Mouse (Mus musculus) lung, postnatal 14 days (tissue): ENCODE results near the gene Gm13278.
"Not testable (repeated sequence)": the region's sequence is repeated elsewhere in the genome, so short reads cannot be mapped to it uniquely, and the experiment has no call there.

Source experiments
- DNase-seq: peaks from one replicate; pipeline ENCODE4 v3.0.0; 2021

The Gm13278 gene

DNA sequence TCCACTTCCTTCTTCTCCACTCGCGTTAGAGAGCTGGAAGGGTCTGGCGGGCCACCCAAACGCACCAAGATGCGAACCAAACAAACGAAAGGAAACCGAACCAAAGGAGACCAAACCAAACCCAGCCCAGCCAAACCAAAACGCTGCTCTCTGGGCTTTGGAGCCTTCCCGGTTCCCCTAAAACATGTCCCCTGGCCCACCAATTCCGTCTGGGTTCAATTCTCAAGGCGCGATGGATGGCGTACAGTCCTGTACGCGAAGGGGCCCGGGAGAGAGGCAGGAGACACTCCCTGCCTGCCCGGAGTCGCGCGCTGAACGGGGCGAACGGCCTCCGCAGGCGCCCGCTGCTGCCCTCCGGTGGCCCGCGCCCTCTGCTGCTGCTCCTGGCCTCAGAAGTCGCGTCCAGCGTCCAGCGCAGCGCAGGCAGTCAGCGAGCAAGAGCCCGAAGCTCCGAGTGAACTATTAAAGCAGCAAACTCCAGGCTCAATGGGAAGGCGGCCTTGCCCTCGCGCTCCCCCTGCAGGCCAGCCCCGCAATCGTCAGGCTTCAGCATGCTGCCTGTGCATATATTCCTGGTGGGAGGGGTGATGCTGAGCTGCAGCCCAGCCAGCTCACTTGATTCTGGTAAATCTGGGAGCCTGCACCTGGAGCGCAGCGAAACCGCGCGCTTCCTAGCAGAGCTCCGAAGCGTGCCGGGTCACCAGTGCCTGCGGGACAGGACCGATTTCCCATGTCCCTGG, 2.8 kb downstream of the Gm13278 start, which contains the start of gene Gm13275:
TSS of gene Gm13275 (plus strand) at position 552 of the 740 bp plus-strand sequence.
- peak; percentile 42 for DNase-seq

DNA sequence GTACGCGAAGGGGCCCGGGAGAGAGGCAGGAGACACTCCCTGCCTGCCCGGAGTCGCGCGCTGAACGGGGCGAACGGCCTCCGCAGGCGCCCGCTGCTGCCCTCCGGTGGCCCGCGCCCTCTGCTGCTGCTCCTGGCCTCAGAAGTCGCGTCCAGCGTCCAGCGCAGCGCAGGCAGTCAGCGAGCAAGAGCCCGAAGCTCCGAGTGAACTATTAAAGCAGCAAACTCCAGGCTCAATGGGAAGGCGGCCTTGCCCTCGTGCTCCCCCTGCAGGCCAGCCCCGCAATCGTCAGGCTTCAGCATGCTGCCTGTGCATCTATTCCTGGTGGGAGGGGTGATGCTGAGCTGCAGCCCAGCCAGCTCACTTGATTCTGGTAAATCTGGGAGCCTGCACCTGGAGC, 5.7 kb downstream of the Gm13278 start, which contains the start of gene Gm13279:
TSS of gene Gm13279 (plus strand) at position 301 of the 400 bp plus-strand sequence.
- DNase-seq, result not testable (repeated sequence)

DNA sequence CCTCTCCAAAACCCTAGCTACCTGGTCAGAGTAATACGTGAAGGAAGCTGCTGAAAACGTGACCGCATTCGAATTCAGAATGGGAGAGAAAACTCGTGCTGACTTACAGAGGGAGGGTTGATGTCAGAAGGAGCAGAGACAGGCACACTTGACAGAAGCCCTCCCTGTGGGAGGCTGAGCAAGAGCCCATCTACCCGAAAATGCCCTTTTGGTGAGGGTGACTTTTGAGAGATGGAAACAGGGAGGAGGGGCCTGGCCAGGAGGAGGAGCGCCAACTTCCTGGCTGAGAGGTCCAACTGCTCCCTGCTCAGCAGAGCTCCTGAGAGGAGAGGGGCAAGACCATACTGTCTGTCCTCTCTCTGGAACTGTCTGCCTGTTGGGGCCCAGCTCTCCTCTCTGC, 8.0 kb downstream of the Gm13278 start, which contains the start of gene Gm13285:
TSS of gene Gm13285 (plus strand) at position 301 of the 400 bp plus-strand sequence.
- DNase-seq, result not testable (repeated sequence)

DNA sequence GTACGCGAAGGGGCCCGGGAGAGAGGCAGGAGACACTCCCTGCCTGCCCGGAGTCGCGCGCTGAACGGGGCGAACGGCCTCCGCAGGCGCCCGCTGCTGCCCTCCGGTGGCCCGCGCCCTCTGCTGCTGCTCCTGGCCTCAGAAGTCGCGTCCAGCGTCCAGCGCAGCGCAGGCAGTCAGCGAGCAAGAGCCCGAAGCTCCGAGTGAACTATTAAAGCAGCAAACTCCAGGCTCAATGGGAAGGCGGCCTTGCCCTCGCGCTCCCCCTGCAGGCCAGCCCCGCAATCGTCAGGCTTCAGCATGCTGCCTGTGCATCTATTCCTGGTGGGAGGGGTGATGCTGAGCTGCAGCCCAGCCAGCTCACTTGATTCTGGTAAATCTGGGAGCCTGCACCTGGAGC, 11.6 kb downstream of the Gm13278 start, which contains the start of gene Gm13287:
TSS of gene Gm13287 (plus strand) at position 301 of the 400 bp plus-strand sequence.
- not testable (repeated sequence) for DNase-seq

DNA sequence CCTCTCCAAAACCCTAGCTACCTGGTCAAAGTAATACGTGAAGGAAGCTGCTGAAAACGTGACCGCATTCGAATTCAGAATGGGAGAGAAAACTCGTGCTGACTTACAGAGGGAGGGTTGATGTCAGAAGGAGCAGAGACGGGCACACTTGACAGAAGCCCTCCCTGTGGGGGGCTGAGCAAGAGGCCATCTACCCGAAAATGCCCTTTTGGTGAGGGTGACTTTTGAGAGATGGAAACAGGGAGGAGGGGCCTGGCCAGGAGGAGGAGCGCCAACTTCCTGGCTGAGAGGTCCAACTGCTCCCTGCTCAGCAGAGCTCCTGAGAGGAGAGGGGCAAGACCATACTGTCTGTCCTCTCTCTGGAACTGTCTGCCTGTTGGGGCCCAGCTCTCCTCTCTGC, 13.9 kb downstream of the Gm13278 start, which contains the start of gene Gm13288:
TSS of gene Gm13288 (plus strand) at position 301 of the 400 bp plus-strand sequence.
- not testable (repeated sequence) for DNase-seq

DNA sequence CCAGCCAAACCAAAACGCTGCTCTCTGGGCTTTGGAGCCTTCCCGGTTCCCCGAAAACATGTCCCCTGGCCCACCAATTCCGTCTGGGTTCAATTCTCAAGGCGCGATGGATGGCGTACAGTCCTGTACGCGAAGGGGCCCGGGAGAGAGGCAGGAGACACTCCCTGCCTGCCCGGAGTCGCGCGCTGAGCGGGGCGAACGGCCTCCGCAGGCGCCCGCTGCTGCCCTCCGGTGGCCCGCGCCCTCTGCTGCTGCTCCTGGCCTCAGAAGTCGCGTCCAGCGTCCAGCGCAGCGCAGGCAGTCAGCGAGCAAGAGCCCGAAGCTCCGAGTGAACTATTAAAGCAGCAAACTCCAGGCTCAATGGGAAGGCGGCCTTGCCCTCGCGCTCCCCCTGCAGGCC, 14.4 kb downstream of the Gm13278 start:
- DNase-seq, result peak; percentile 34

DNA sequence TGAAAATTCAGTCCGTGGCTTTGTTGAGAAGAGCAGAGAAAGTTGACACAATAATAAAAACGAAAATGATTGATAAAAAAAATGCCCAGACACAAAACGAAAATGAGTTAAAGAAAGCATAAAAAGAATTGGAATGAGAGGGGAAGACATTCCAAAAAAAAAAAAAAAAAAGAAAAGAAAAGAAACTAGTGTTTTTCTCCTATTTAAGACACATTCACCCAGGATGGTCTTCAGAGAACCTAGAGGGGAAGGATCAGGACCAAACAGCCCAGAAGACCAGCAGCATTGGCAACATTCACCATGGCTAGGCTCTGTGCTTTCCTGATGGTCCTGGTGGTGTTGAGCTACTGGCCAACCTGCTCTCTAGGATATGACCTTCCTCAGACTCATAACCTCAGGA, 24.6 kb downstream of the Gm13278 start, which contains the start of gene Ifna7:
TSS of gene Ifna7 (plus strand) at position 301 of the 400 bp plus-strand sequence.
- no peak for DNase-seq

DNA sequence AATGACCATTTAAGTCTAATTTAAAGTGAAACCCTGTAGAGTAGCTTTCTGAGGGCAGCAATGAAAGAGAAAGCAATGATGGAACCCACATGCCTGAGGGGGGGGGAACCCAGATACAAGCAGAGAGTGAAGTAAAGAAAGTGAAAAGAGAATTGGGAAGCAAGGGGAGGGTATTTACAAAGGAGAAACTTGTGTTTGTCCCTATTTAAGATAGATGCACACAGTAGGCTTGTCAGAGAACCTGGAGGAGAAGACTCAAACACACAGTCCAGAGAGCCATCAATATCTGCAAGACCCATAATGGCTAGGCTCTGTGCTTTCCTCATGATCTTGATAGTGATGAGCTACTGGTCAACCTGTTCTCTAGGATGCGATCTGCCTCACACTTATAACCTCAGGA, 28.3 kb downstream of the Gm13278 start, which contains the start of gene Ifna11:
TSS of gene Ifna11 (plus strand) at position 301 of the 400 bp plus-strand sequence.
- no peak for DNase-seq

DNA sequence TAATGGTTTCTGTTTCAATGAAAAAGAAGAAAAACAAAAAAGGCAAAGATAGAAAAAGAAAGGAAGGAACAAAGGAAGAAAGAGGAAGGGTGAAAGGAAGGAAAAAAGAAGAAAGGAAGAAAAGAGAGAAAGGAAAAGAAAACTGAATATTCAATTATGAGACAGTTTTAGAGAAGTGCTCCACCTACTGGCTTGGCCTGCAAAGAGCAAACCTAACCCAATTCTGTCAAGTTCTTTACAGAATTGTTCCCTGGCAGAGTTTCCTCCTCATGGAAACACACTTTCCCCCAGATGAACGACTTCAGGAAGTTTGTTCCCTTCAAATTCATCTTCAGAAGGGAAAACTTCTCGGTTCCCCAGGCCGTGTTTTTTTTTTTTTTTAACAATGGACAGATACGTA, 31.6 kb downstream of the Gm13278 start:
- DNase-seq, result no peak

DNA sequence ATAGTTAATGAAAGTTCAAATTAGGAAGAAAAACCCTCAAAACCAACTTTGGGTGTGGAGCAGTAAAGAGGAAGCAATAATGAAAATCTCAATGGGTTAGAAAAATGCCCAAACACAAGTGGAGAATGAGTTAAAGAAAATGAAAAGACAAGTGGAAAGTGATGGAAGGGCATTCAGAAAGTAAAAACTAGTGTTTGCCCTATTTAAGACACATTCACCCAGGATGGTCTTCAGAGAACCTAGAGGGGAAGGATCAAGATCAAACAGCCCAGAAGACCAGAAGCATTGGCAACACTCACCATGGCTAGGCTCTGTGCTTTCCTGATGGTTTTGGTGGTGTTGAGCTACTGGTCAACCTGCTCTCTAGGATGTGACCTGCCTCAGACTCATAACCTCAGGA, 35.8 kb downstream of the Gm13278 start, which contains the start of gene Ifna6:
TSS of gene Ifna6 (plus strand) at position 301 of the 400 bp plus-strand sequence.
- not testable (repeated sequence) for DNase-seq

DNA sequence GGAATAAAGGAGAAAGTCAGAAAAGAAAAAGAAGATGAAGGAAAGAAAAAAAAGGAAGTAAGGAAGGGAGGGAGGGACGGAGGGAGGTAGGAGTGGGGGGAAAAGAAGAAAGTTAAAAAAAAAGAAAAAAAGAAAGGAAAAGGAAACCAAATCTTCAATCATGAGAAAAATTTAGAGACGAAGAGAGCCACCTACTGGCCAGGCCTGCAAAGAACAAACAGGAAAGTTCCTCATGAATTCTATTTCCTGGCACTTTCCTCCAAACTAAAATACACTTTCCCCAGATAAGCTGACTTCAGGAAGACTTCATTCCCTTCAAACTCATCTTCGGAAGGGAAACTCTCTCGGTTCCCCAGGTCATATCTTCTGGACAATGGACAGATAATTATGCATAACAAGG, 39.2 kb downstream of the Gm13278 start:
- peak; percentile 22 for DNase-seq

DNA sequence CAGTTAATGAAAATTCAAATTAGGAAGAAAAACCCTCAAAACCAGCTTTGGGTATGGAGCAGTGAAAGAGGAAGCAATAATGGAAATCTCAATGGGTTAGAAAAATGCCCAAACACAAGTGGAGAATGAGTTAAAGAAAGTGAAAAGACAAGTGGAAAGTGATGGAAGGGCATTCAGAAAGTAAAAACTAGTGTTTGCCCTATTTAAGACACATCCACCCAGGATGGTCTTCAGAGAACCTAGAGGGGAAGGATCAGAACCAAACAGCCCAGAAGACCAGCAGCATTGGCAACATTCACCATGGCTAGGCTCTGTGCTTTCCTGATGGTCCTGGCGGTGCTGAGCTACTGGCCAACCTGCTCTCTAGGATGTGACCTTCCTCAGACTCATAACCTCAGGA, 43.9 kb downstream of the Gm13278 start, which contains the start of gene Ifna5:
TSS of gene Ifna5 (plus strand) at position 301 of the 400 bp plus-strand sequence.
- DNase-seq, result not testable (repeated sequence)

DNA sequence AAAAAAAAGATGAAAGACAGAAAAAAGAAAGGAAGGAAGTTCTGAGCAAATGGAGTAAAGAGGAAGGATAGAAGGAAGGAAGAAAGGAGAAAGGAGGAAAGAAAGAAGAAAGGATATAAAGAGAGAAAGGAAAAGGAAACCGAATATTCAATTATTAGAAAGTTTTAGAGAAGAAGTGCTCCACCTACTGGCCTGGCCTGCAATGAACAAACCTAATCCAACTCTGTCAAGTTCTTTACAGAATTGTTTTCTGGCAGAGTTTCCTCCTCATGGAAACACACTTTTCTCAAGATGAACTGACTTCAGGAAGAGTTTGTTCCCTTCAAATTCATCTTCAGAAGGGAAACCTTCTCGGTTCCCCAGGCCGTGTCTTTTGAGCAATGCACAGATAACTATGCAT, 47.5 kb downstream of the Gm13278 start:
- DNase-seq, result peak; percentile 4

DNA sequence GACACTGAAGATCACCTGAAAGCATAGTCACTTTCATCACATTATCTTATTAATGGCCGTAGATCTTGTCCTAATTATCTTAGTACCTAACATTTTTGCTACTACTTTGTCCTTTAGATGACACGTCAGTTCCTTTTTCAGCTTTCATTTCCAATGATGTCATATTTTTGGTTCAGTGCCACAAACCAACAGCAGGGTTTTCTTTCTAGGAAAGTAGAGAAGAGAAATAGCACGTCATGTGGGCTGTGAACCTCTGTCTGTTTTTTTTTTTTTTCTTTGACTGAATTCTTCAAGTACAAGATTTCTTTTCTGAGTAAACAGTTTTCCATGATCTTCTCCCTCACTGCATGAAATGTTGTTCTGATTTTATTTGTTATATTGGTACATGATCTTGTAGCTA, 48.7 kb downstream of the Gm13278 start:
- DNase-seq, result no peak

DNA sequence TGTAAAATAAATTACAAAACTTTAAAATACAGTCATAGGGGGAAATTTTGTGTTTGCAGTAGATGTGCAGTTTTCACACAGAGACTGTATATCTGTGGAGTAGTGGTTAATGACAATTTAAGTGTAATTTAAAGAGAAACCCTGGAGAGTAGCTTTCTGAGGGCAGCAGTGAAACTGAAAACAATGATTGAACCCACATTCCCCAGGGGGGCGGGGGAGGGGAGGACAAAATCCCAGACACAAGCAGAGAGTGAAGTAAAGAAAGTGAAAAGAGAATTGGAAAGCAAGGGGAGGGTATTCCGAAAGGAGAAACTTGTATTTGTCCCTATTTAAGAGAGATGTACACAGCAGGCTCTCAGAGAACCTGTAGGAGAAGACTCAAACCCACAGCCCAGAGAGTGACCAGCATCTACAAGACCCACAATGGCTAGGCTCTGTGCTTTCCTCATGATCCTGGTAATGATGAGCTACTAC, 50.1 kb downstream of the Gm13278 start, which contains the start of gene Ifna4:
TSS of gene Ifna4 (plus strand) at position 424 of the 474 bp plus-strand sequence.
- DNase-seq, result no peak
